ENCODE assay signal across 8 mouse cellular contexts in the genomic region with DNA sequence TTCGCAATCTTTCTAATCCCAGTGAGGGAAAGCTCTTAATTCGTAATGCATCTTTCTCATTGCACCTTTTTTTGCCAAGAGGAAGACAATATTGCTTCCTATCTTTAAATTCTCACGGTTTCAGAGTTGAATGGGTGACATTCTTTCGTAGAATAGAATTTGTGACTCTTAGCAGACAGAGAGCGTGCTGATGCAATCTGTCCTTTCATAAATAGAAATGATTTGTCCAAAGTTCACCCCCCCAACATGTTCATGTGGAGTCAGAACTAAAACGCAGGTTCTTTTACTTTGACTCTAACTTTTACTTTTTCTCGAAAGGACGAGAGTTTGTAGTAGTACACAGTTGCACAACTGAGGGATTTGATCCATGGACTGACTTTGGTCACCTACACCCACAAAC. TPM values are rescaled to one million over a fixed set of nuclear protein-coding genes. Genes with fewer than 3 reads are reported as not detected.
DNase-seq lines count a peak whose midpoint lies in the region; ATAC-seq and TF ChIP-seq lines count a peak whose summit lies in the region.

No protein-coding gene starts in this region.

- H3K4me2 ChIP-seq in limb, embryonic 15.5 days: peak overlapping the region; percentile 47
- peak overlapping the region; percentile 53 for H3K4me2 ChIP-seq in stomach, postnatal 0 days (replicated peaks; ENCODE audit: low read depth)

- no peak for TF ChIP-seq CTCF in gastrocnemius, adult 2 months (IDR thresholded peaks at IDR 0.05)
- no peak for TF ChIP-seq CTCF in thymus, adult 2 months (IDR thresholded peaks at IDR 0.05; ENCODE audit: borderline replicate concordance, control insufficient read depth, extremely low read depth, insufficient read depth, low read length, poor library complexity)
- no peak for TF ChIP-seq CTCF in stomach, postnatal 0 days (IDR thresholded peaks at IDR 0.05; ENCODE audit: low read depth)

- WGBS in thymus, adult 2 months: 2% methylated on average over 8 of the region's 8 CpGs
- 8% methylated on average over 8 of the region's 8 CpGs for WGBS in limb, embryonic 15.5 days
- 4% methylated on average over 8 of the region's 8 CpGs for WGBS in stomach, postnatal 0 days

- TF ChIP-seq EP300 in stomach, postnatal 0 days (optimal IDR thresholded peaks at IDR 0.05): no peak

- H3K36me3 ChIP-seq in thymus, adult 2 months (ENCODE audit: control insufficient read depth, insufficient read depth, low read length): no peaks in the 10 kb centered on the region
- no peaks in the 10 kb centered on the region for H3K36me3 ChIP-seq in limb, embryonic 15.5 days
- no peaks in the 10 kb centered on the region for H3K36me3 ChIP-seq in stomach, postnatal 0 days (ENCODE audit: control insufficient read depth, insufficient read depth, low read length)

- DNase-seq in gastrocnemius, adult 2 months: no peak
- DNase-seq in gastrocnemius, postnatal 25 days: no peak
- no peak for DNase-seq in thymus, adult 2 months
- DNase-seq in thymus, postnatal 25 days: no peak
- DNase-seq in stomach, postnatal 0 days (ENCODE audit: low spot score): no peak
- no peak for DNase-seq in frontal cortex, postnatal 25 days (ENCODE audit: low spot score in 2 of 2)
- DNase-seq in kidney, adult 18-20 months: no peak

- H3K9ac ChIP-seq in limb, embryonic 15.5 days: peak overlapping the region; percentile 33; the same call in 1 of the 2 replicates
- H3K9ac ChIP-seq in stomach, postnatal 0 days (ENCODE audit: low read length): peak overlapping the region; percentile 71

- peak overlapping the region; percentile 98 for H3K4me3 ChIP-seq in gastrocnemius, adult 2 months
- peak overlapping the region; percentile 90 for H3K4me3 ChIP-seq in thymus, adult 2 months (ENCODE audit: control insufficient read depth, insufficient read depth, low read length)
- peak overlapping the region; percentile 97 for H3K4me3 ChIP-seq in limb, embryonic 15.5 days
- H3K4me3 ChIP-seq in stomach, postnatal 0 days (ENCODE audit: low read depth, low read length): peak overlapping the region; percentile 95

- H3K9me3 ChIP-seq in limb, embryonic 15.5 days: no peaks in the 10 kb centered on the region
- no peaks in the 10 kb centered on the region for H3K9me3 ChIP-seq in stomach, postnatal 0 days (ENCODE audit: control insufficient read depth, low read length)

- ATAC-seq in limb, embryonic 15.5 days (ENCODE audit: insufficient number of reproducible peaks, low FRiP score, low TSS enrichment, low read depth): no peak
- ATAC-seq in stomach, postnatal 0 days (ENCODE audit: low FRiP score, low TSS enrichment): no peak

- no peak for TF ChIP-seq POLR2A in thymus, adult 2 months (IDR thresholded peaks at IDR 0.05; ENCODE audit: control insufficient read depth, extremely low read depth, insufficient read depth, low read length, poor library complexity)

- intact Hi-C loops in gastrocnemius, adult 2 months (cut with DNase I): loop anchor here (5.0 kb wide), 1 partner anchor 174 kb away; the partner anchor contains the start of genes Phtf2 and Tmem60

- H3K4me1 ChIP-seq in thymus, adult 2 months (replicated peaks; ENCODE audit: control insufficient read depth, insufficient read depth, low read length): peaks cover 7% of the 10 kb centered on the region
- H3K4me1 ChIP-seq in limb, embryonic 15.5 days: peaks cover 3% of the 10 kb centered on the region
- H3K4me1 ChIP-seq in stomach, postnatal 0 days (replicated peaks; ENCODE audit: control insufficient read depth, insufficient read depth): no peaks in the 10 kb centered on the region

- no peaks in the 10 kb centered on the region for H3K27me3 ChIP-seq in thymus, adult 2 months (ENCODE audit: control insufficient read depth, insufficient read depth, low read length)
- no peaks in the 10 kb centered on the region for H3K27me3 ChIP-seq in limb, embryonic 15.5 days
- H3K27me3 ChIP-seq in stomach, postnatal 0 days (ENCODE audit: control insufficient read depth, insufficient read depth, low read length): no peaks in the 10 kb centered on the region

- H3K27ac ChIP-seq in gastrocnemius, adult 2 months: peak overlapping the region; percentile 97
- H3K27ac ChIP-seq in thymus, adult 2 months (ENCODE audit: control insufficient read depth, insufficient read depth, low read length): no peak overlapping the region
- peak overlapping the region; percentile 98 for H3K27ac ChIP-seq in limb, embryonic 15.5 days
- peak overlapping the region; percentile 98 for H3K27ac ChIP-seq in stomach, postnatal 0 days (replicated peaks)

RNA-seq across cellular contexts. Expression of gene Ptpn12, which starts 0.9 kb away (rescaled TPM):
- total RNA-seq in gastrocnemius, adult 2 months (2021): 10 to 100 TPM; 10.9 to 17.0 TPM
- 10 to 100 TPM; 13.8 to 18.0 TPM for total RNA-seq in gastrocnemius, postnatal 25 days (2021)
- 26.9 and 31.5 TPM in 2 replicates for polyA plus RNA-seq in thymus, adult 2 months (2012; rRNA removed)
- 20.0 and 21.8 TPM in 2 replicates for polyA plus RNA-seq in limb, embryonic 15.5 days (2015; fragmentation: Nextera tagmentation; extraction: Ambion mirVana)
- polyA plus RNA-seq in stomach, postnatal 0 days (2015; fragmentation: Nextera tagmentation; extraction: Ambion mirVana): 8.7 and 8.8 TPM in 2 replicates
